Mouse (Mus musculus): ENCODE measurements around the gene Map4k5.

Gene Map4k5

GRCm38 (mm10) chr12:69892371-69893251 is at the start of gene Map4k5, which contains the start of gene Atl1:
Map4k5 (minus strand) TSS chr12:69893200.
Atl1 (plus strand) TSS chr12:69892614.
- peak; percentile 89 to 91 for DNase-seq

- no peak for DNase-seq
Observed at GRCm38 (mm10) chr12:69941655-69942329, 48.8 kb upstream of the Map4k5 start.

DNA sequence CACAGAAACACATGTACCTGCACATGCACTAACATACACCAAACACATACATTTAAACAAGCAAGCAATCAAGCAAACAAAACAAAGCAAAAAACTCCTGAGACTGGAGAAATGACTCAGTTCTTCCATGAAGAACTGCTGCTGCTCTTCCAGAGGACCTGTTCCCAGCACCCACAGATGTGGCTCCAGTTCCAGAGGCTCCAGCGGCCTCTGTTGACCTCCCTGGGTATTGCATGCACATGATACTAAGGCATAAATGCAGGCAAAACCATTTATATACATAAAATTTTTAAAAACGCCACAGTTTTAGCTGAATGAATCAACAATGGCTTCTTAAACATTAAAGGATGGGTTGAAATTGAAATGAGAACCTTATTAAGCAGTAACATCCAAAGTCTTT is 46.3 kb upstream of the Map4k5 start:
- DNase-seq: peak; percentile 48 to 55

- no peak for DNase-seq
Observed at GRCm38 (mm10) chr12:69937731-69938130, 44.7 kb upstream of the Map4k5 start.

DNA sequence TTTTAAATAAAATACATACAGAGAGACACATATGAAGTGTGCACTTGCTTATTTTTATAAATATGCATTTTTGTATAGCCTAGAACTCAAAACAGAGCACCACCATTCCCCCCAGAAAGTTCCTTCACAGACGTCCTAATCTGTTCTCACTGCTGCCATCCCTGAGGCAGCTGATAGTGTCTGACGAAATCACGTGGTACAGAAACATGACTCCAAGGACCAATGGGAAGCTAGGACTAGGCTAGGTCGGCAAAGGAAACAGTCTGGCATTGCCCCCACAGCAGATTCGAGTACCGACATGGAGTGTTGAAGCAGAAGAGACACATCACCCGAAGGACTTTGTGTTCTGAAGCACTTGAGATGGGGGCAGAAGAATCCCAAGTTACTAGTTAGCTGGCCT is 33.7 kb upstream of the Map4k5 start:
- no peak for DNase-seq

DNA sequence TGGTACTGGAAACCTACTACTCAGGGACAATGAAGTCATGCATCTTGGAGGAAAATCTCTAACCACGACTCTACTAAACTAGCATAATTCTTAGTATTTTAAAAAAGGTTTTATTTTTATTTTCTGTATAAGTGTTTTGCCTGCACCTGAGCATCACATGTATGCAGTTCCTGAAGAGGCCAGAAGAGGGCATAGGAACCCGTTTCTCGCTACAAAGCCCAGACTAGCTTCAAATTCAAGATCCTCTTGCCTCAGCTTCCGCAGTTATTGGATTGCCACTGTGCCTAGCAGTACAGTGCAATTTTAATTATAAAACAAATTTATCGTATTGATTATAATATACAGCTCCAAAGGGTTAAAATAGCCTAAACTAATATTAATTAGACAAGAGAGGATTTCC is 31.0 kb upstream of the Map4k5 start:
- peak; percentile 52 to 61 for DNase-seq

GRCm38 (mm10) chr12:69923603-69924002 is 30.6 kb upstream of the Map4k5 start:
- no peak for DNase-seq

DNA sequence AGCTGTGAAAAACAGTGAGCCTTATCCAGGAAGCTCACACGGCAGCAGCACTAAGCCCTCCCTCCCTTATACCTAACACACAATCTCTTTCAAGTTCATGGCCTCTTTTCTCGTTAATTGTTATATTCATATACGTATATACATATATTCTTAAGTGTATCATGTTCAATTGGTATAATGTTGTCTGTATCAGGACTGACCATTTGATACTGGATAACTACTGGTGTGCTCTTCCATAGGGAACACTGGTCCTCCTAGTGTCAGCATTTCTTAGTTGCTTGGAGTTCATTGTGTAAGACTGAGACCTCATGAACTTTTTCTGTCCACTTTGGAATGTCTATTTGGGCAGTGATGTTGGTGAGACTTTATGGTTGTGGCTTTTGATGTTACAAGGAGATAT is 30.1 kb upstream of the Map4k5 start:
- no peak for DNase-seq

- DNase-seq: no peak
Observed at GRCm38 (mm10) chr12:69922099-69922498, 29.1 kb upstream of the Map4k5 start.

- no peak for DNase-seq
Observed at GRCm38 (mm10) chr12:69917870-69918269, 24.9 kb upstream of the Map4k5 start.

GRCm38 (mm10) chr12:69912737-69913136 is 19.7 kb upstream of the Map4k5 start:
- DNase-seq: no peak

GRCm38 (mm10) chr12:69911906-69912305 is 18.9 kb upstream of the Map4k5 start:
- no peak for DNase-seq

GRCm38 (mm10) chr12:69908511-69908900 is 15.5 kb upstream of the Map4k5 start:
- no peak for DNase-seq

DNA sequence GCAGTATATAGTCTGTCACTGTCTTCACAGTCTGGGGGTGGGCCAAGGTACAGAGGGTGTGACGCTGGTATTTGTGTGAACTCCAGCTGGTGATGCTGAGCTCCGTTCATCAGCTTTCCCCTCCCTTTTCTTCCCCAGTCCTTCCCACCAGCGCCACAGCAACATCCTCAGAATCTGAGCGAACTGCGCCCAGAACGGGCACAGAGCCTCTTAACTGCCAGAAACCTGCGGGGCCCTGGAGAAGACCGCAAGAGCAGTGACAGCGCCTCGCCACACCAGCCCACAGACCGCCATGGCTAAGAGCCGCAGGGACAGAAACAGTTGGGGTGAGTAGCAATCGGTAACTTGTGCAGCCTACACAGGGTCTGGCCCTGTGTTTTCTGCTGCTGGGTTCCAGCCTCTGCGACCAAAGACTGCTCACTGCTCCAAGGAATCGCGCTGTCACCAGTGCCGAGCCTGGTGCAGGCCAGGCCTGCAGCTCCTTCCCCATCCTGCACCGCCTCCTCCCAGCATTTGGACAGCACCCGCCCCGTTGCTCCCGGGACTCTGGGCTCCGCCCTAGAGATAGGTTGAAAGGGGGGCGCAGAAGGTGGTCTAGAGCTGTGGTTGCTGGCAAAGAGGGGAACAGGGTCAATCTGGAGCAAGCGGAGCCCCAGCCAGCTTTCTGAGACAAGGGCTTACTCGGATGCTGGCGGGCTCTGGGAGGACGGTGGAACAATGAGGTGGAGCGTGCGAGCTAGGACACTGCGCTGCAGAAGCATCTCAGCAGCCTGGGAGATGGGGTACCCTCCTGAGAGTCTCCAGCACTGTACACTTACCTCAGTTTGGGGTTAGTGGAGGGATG is 14.9 kb upstream of the Map4k5 start:
- no peak for DNase-seq

GRCm38 (mm10) chr12:69904991-69905390 is 12.0 kb upstream of the Map4k5 start:
- no peak for DNase-seq

DNA sequence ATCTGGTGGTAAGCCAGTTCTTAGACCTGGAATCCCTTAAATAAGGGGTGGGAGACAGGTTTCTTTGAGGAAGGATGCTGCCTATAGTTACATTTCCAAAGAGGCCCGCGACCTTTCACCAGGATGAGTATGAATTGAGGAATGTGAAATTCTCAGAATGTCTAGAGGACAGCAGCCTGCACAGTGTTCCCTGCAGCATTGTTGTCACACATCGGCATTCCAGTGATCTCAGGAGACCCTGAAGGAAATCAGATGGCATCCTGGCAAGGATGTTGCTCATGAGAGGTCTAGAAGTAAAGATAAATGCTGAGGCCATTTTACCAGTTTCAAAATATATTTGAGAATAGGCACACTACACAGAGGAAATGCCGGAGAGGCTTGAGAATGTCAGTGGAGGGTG is 5.1 kb upstream of the Map4k5 start:
- DNase-seq: no peak

- no peak for DNase-seq
Observed at GRCm38 (mm10) chr12:69895046-69895445, 2.0 kb upstream of the Map4k5 start.

GRCm38 (mm10) chr12:69893927-69894326 is 927 bp upstream of the Map4k5 start:
- DNase-seq: peak; percentile 6 to 29

DNA sequence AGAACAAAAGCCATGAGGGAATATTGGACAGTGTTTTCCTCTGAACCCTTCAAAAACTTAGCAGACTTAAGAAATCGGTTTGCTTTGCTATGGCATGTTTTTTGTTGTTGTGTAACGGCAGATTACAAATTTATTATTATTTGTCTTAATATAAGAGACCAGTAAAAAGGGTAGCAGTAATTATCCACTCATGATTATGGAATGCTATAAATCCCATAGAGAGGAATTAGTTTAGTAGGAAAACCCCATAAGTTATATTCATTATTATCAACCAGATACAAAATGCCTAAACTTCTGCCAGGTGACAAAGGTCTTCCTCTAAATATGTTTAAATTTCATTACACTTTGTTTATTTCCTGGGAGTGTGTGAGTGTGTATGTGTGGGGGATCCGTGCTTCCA is 1.3 kb downstream of the Map4k5 start:
- DNase-seq: no peak

- DNase-seq: peak in 1 of 2 experiments; percentile 9
Observed at GRCm38 (mm10) chr12:69890476-69890875, 2.5 kb downstream of the Map4k5 start.

DNA sequence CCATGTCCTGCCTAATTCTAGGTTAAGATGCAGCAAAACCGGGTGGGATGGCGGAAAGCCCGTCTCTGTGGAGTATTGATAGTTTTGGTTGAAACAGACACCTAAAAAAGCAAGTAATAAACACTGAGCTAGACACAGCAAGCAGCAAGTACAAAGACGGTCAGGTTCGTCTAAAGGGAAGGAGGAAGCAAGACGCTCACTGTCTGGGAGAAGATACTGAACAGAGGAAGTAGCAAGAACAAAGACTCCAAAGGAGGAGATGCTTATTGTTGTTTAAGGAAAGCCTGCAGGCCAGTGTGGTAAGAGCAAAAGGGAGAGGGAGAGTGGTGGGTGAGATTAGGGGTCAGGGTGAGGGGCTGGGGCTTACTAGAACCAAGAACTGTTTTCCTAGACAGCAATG is 2.9 kb downstream of the Map4k5 start:
- peak in 1 of 2 experiments; percentile 12 for DNase-seq

DNA sequence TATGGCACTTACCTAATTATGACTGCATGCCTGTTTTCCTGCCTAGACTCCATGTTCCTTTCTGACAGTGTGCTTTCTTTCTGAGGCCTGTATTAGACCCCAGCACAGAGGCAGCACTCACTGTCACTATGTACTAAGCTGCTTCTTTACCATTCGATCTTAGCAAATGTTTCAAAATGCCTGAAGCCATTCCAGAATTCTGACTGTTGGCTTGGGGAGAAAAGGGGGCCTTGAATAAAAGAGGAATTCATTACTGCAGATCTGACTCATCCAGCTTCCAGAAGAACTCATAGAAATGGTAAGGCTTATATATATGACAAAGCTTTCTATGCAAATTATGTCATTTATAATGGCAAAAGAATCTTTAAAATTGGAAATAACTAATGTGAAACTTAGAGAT is 4.7 kb downstream of the Map4k5 start:
- no peak for DNase-seq

DNA sequence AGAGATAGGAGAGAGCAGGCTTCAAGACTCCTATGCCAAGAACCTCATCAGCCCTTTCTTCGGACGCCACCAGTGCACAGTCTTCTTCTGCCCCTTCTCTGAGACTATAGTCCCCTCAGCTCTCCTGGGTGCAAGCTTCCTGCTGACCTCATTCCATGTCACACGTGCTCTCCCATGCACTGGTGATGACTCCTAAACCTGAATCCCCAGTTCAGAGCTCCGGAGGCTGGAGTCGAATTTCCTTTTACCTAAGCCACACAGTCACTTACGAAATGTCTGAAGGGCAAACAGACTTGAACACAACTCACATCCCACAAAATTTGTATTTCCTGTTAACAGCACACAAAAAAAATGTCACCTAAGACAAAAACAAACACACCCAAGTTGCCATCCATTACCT is 5.2 kb downstream of the Map4k5 start:
- DNase-seq: no peak
